Mouse (Mus musculus) spleen, postnatal 10 days (tissue): ENCODE results near the gene Col27a1.

ENCODE experiments used
- DNase-seq, 2 experiments: peaks; one replicate each; pipeline ENCODE4 v3.0.0; 2021 to 2022; ENCODE audit warnings: low spot score in 2 of 2

Gene Col27a1

DNA sequence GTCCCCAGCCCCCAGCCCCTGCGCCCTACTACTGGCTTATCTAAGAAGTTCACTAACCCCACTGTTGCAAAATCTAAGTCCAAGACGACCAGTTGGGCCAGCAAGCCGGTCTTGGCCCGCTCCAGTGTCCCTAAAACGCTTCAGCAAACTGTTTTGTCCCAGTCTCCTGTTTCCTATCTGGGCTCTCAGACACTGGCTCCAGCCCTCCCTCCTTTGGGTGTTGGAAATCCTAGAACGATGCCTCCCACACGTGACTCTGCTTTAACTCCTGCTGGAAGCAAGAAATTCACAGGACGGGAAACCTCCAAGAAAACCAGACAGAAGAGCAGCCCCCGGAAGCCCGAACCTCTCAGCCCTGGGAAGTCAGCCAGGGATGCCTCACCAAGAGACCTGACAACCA, 11.6 kb downstream of the Col27a1 start:
- no peak for DNase-seq

DNA sequence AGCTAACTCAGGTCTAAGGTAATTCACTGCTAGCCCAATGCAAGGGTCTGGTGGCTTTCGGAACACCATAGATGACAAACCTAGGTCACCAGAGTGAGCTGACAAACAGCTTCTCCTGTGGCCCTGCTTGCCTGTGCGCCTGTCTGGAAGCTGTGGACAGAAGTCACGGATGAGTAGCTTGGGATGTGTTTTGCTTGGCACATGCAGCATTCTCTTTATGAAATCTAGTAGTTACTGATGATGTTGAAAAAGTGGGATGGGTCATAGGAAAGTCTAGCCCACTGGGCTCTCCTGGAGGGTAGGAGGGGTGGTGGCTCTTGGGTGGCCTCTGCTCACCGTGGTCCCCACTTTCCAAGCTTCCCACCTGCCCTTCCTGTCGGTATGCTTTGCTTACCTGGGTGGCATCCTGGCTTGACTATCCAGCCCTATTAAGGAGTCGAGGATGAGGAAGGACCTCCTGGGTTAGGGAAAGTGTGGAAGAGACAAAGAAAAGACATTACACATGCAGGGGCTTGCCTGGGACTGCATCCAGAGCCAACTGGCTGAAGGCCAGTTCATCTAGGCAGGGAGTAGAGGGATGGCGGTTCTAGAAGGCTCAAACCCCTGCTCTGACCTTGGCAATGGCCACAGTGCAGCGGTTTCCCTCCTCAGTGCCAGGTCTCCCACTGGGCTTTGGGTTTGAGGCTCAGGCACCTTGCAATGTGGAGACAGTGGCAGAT, 12.5 kb downstream of the Col27a1 start:
- DNase-seq: no peak

DNA sequence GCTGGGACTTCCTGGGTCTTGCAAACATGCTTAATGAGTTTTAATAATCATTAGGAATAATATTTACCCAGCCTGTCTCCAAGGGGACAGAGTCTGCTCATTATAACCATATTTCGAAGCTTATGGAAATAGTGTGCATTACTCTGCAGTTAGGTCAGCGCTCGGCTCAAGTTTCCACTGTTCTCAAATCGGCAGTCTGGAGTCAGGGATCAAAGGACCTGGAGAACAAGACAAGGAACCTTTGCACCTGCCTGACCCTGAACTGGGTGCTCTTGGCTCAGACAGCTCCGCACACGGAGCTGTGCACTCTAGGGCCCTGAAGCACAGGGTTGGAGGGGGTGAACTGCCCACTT, 13.1 kb downstream of the Col27a1 start:
- no peak for DNase-seq

DNA sequence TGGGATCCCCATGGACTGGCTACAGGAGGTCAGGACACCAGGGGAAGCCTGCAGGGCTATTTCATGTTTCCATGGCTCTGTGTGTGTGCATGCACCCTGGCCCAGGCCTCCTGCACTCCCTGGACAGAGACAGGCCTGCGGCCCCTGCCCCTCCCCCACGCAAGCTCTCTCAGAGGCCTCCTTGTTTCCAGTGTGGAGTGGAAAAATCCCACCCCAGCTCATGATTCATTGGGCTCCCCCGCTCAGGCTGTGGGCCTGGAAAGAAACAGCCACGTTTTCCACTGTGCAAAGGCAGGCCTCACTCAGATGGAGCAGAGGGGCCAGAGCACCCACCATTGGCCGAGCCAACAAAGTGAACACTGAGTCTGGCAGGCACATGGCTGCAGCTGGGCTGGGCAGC, 15.1 kb downstream of the Col27a1 start:
- DNase-seq: no peak

DNA sequence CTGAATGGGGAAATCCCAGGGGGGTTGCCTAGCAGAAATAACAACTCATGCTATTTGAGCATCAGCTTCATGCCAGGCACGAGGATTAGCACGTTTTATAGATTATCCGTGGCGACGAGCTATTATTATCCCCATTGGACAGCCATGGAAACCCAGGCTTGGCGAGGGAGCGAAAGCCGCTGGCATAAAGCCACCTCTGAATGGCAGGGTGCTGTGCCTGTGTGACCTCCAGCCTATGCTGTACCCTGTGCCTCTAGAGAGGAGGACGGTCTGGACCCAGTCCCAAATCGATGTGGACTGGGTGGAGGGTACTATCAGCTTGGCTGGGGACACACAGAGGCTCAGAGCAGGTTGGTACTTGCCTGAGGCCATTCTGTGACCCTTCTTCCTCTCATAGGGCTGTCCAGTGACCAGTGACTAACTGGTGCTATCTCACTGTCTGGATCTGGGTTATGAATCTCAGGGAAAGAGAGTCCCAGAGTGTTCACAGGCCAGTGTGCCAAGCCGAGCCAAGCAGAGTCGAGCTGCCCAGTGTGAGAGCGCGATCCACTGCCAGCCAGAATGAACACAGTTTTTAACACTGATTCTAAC, 16.3 kb downstream of the Col27a1 start:
- no peak for DNase-seq

DNA sequence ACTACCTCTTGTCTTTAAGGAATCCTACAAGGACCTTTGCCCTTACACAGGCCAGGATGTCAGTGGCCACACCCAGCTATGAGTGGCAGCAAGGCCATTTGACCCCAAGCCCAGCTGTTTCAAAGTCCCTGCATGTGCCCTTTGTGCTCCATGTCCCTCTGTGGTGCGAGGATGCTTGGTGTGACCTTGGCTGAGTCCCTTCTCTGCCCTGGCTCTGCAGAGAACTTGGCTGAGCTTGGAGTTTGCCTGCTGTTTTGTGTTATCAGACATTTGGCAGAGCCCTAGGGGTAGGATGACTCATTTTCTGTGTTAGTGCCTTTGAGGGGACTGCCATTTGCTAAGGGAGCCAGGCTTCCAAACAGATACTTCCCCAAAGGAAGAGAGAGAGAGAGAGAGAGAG, 17.3 kb downstream of the Col27a1 start:
- no peak for DNase-seq

DNA sequence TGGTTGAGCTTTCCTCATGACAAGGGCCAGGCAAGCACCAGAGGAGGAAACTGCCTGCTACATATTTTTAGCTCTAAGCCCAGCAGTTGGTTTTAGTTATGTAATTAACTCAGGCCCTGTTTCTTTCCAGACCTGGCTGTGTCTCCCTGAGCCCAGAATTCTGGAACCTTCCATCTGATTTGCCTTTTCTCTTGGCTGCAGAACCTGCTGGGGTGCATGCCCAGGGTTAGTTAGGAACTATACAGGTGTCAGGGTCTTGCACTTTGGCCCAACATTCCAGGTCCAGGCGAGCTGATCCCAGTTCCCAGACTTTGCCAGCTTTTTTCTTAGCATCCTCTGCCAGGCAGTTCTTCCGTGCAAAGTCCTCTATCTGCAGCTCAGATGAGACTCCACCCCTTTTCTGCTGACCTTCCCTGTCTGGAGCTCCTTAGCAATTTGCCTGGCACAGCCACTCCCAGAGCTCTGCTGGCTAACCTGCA, 18.8 kb downstream of the Col27a1 start:
- DNase-seq: no peak

DNA sequence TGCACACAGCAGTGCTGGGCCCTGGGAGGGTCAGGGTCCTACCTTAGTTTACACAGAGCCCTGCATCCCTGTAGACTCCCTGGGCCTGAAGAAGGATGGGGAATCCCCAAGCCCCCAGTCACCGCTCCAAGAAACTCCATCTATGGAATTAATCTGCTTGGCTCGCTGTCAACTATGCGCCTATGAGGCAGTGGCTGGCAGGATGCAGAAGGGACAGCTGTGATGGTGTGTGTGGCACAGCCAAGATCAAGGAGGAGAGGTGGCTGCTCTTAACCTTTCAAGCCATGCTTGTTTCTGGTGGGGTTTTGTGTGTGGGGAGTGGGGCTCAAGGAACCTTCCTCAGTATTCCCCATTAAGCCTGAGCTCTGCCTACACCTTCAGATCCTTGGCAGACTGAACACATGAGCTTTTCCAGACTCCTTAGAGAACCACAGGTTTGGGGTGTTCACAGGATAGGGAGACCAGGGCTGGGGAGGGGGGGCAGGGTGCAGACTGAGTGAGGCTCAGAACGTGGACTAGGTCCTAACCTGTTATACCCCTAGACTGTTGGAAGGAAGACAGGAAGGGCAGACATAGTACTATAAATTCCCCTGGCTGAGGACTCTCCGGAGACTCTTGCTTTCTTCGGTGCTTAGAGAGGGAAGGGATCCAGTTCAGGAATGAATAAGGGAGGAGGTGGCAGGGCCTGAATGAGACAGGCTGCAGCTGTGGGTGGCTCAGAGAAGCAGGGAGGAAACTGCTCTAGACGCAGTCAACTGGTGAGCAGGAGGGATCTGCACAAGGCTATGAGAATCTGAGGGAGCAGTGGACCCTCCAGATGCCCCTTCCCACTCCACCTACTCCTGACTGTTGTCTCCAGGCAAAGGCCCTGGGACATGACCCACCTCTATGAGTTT, 20.0 kb downstream of the Col27a1 start:
- DNase-seq: no peak

DNA sequence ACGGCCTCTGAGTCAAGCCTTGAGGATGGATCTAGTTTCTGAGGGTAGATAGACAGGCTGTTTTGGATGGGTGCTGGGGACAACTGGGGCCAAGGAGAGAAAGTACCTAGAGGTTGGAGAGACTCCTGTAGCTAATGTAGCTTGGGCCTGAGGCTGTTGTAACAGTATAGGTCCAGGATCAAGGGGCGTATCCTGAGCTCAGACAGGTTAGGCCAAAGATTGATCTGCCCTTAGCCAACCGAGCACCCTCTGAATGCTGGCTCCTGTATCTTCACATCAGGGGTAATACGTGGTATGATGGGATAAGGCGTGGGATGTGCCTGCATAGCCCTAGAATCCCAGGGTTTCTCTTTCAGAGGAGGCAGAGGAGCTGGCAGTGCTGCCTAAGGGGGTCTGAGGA, 21.0 kb downstream of the Col27a1 start:
- DNase-seq: no peak

DNA sequence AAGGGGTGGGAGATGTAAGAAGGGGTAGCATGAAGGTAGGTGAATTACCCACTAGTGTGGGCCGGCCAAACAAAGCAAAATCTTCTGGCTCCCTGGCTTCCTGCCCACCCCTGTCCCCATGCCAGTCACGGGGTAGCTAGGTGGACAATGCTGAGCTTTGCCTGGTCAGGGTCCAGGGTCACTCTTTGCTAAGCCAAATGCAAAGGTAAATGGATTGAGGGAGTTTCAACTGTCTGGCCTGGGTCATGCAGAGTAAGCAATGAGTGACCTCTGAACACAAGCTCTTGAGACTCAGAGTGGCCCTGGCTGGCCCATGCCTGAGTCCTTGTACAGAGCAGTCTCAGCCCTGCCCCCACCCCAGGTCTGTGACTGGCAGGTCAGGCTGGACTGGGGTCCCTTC, 22.4 kb downstream of the Col27a1 start:
- no peak for DNase-seq

DNA sequence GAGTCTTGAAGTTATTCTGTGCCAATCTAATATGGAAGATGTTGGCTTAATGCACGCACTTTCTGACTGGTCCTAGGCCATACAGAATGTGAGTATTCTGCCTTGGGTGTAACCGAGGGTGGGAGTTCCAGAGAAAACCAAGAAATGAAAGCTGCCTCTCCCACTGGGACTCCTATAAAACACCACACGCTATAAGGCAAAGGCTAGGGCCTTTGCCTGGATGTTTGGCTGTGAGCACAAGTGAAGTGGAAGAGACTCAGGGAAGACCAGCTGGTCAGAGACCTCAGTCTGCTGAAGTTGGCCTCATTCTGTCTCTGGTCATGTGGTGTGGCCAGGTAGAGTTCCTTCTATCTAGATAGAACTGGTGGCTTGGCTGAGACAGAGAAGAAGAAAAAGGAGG, 23.4 kb downstream of the Col27a1 start:
- DNase-seq: no peak

DNA sequence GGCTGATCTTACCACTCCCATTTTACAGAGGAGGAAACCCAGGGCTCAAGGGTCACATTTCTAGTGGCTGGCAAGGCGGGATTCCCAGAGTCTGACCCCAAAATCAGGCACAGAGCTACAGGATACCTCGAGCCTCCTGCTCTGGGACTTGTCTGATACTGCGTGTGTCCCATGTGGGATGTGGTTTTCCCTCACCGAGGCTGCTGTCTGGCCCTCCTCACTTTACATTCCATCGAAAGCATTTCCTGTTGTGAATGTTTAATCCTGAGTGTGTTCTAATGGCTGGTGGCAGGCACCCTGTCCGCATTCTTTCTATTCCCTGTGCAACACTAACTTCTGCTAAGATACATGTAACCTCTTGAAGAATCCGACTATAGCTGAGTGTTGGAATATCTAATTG, 24.3 kb downstream of the Col27a1 start:
- DNase-seq: no peak

DNA sequence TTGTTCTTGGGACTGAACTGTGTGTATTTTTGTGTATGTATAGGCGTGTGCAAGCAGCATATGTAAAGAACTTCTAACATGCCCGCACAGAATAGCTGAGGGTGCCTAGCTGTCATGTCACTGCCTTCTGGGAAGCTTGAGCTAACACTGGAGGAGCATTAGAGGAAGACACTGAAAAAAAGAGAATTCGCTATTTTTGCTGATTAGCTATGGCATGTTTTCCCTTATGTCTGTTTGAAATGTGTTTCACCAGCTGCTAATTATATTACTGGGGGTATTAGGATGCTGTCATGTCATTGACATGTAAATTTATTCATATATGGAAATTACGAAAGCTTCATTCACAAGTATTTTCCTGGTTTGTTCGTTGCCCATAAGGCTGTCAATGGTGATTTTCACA, 24.9 kb downstream of the Col27a1 start:
- DNase-seq: no peak

DNA sequence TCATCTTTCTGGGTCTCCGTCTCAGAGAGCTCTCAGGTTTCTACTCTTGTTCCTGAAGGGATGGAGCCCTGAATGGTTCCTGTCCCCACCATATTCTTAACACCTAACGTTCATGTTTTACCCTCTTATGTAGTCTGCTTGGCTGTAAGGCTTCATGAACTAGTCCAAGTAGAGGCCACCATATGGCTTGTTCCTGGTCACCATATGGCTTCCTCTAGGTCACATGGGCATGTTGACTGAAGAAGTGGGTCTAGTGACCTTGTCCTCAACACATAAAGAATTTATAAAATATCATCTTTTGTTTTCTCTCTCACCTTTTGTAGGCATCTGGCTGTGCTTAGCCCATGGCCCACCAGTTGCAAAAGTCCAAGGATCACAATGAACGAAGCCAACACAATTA, 27.2 kb downstream of the Col27a1 start:
- DNase-seq: no peak

DNA sequence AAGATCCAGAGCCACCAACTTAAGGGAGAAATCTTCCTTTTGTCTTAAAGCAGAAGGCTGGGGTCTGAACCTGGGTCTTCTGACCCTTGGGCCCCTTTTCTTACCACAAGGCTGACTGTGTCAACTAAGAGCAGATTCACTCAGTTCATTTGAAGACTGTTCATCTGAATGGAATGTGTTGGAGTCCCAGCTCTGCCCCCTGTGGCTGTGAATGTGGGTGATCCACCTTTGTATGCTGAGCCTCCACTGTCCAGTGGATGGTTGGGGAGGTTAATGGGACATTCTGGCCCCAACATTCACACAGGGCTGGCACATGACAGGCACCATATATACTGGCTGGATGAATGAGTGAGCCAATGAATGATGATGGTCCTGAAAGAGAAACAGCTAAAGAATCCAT, 34.2 kb downstream of the Col27a1 start:
- DNase-seq: no peak

DNA sequence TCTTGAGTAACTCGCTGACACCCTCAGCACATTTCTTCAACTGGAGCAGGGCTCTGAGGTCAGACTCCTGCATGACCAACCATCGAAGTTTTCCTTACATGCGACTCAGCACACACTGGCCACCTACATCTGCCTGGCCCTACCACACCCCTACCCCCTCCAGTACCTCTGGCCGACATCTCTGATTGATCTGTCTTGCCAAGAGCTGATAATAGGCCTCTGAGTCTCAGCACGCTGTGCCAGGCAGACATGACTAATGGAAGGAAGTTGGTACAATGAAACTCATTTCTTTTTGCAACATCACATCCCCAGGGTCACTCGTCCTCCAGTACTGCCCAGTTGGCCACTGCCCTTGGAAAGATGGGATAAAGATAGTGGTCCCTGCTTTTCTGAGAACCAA, 35.1 kb downstream of the Col27a1 start:
- DNase-seq: no peak

DNA sequence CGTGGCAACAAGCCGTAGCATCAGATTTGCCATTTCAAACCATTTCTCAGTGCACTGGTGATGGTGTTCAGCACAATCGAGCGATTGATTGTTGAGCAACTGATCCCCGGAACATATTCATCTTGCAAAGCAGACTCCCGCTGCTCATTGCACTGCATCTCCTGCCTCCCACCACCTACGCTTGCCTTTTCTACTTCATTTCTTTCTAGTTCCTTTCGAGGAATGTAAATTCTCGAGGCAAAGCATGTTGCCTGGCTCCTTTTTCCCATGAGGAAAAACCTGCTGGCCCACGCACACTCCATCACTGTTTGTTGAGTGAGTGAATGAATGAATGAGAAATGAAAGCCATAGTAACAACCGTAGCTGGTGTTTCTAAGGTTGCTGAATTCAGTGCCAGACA, 38.0 kb downstream of the Col27a1 start:
- no peak for DNase-seq

DNA sequence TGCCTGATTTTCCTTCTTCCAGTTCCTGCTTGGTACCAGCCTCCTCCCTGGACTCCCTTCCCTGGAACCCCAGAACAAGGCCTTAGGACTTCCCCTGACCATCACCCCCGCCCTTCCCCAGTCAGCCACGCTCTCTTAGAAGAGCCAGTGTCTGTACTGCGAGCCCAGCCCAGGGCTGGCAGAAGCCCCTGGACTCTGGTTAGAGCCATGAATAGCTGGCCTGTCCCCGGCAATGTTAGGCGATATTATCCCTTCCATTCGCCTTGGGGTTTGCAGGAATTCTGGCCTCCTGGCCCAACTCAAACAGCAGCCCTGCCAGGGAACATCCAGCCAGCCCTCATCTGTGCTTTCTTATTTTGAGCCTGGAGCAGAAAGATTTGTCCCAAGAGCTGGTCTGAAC, 39.9 kb downstream of the Col27a1 start:
- DNase-seq: no peak

DNA sequence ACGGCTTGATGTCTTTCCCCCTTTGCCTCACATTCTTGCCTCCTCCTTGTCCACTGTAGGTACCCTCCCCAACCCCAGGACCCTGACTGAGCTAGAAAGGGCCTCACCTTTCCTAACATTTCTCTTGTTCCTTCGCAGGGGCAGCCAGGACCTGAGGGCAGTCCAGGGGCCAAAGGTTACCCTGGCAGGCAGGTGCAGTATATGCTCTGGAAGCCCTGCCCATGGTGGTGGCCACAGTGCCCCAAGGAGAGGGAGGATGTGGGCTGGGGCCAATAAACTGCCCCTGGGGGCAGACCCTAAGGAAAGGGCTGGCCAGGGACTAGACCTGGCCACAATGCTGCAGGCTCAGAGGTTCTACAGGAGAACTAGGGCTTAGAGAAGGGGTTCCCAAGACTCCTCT, 40.3 kb downstream of the Col27a1 start:
- no peak for DNase-seq

DNA sequence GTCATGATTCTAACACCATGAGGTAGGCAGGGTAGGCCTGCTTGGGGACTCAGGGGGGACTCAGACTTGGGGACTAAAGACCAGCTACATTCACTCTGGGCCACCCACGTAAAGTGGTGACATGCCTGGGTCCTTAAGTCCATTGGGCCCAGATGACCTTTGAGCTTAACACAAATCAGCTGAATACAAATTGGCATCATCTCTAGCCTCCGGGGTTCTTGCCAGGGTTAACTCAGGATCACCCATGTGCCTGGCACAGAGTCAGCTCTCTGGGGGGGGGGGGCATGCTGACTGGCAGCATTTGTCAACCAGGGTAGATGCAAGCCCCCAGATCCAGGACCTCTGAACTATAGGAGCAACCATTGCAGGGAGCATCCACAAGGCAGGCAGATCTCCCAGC, 42.6 kb downstream of the Col27a1 start:
- no peak for DNase-seq

DNA sequence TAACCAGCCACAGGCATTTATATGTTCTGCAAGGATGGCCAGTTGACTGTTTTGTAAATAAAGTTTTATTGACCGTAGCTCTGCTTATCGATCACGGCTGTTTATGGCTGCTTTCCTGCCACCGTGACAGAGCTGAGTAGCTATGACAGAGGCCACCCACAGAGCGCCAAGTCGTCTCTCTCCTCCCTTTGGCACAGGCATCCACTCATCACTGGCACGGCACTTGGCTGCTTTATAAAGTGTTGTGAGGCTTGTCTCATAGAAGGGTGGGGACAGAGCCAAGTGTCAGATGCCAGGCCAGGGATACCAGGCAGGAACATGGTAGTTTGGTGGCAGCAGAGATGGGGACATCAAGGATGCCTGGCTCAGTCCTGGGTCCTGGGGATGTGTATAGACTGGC, 43.5 kb downstream of the Col27a1 start:
- no peak for DNase-seq

DNA sequence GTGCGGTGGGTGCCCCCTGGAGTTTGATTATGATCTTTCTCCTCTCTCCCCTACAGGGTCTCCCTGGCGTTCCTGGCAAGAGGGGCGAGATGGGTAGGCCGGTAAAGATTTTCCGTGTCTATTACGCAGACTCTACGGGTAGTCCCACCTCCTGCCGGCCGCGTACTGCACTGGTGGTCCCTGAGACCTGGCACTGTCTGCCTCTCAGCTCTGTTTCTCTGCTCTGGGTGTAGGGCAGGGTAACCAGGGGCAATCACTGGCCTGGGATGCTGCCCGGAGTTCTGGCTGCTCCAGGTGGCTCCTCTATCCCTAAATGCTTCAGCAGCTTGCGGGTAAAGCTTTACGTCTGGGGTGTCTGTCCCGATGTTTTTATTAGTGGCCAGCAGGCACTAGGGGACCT, 44.3 kb downstream of the Col27a1 start:
- no peak for DNase-seq

DNA sequence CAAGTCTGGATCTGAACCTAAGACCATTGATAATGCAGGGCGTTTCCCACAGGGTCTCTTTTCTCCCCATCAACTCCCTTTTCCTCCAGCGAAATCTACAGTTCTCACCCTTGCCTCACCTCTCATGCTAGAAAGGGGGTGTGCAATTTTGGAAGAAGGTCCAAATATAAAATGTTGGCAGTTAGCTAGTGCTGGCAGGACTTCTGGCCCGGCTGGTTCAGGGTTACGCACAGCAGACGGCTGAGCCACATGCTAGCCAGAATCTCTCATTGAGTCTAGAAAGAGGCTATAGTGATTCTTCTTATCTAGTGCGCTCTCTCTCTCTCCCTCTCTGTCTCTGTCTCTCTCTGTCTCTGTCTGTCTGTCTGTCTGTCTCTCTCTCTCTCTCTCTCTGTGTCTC, 45.3 kb downstream of the Col27a1 start:
- no peak for DNase-seq
